Mouse (Mus musculus) left cerebral cortex, postnatal 25 days (tissue): ENCODE results near the gene Tmem60. TPM values are rescaled to one million over a fixed set of nuclear protein-coding genes. Genes with fewer than 3 reads are reported as not detected.

Experiments used
- DNase-seq, 2 experiments: peaks; one replicate each; pipeline ENCODE4 v3.0.0; 2022; ENCODE audit warnings: low spot score in 2 of 2, mixed read lengths in 1 of 2
- intact Hi-C: fragments of 180-260 bp; cut with DNase I; formaldehyde crosslinking; loops from one replicate; pipeline ENCODE4 v1.15.1; 2025
- total RNA-seq, 2 experiments: library from RNA; stranded (reverse); gene quantifications; 2 replicates each; pipeline ENCODE4 v1.2.3; 2021

The Tmem60 gene
- total RNA-seq = 10 to 100 TPM; 23.1 to 23.9 TPM

DNA sequence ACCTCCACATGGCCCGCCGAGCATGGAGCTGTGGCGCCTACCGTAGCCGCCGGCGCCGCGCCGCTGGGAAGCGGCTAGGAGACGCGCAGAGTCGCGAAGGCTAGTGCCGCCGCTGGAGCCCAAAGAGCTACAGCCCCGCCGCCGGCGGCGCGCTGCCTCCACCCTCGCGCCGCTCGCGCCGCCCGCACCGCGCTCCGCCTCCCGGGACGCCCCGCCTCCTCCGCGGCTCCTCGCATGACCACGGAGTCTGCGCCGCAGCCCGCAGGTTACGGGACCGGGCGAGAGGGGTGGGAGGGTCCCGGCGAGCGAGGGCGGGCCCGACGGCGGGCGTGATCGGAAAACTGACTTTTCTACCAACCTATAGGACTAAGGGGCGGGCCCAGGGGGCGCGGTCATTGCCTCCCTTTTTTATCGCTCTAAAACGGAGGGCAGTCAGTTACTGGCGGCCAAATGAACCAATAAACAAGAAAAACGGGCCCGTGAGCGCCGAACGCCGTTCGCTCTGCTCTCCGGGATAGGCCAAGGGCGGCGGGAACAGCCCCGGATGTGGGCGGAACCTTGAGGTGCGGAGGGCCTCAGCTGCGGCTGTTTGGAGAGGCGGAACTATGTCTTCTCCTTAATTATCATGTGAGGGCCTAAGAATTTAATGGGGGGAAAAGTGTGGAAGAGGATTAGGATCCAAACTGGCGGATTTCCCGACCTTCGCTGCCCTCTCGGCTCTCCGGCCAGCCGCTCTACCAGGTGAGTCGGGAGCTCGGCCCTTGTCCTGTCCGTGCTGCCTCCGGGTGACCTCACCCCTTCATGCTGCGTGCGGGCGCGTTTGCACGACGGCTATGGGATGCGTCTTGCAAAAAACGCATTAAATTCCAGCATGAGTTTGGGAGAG lies at the start of gene Tmem60, which contains the start of gene Phtf2:
TSS of gene Tmem60 (plus strand) at position 277 of the 886 bp plus-strand sequence.
TSS of gene Phtf2 (minus strand) at position 210 of the 886 bp plus-strand sequence.
- DNase-seq = peak; percentile 98 to 99
- intact Hi-C loops = loop anchor here (2.0 kb wide), 1 partner anchor 175 kb away; no protein-coding TSS in a partner anchor

DNA sequence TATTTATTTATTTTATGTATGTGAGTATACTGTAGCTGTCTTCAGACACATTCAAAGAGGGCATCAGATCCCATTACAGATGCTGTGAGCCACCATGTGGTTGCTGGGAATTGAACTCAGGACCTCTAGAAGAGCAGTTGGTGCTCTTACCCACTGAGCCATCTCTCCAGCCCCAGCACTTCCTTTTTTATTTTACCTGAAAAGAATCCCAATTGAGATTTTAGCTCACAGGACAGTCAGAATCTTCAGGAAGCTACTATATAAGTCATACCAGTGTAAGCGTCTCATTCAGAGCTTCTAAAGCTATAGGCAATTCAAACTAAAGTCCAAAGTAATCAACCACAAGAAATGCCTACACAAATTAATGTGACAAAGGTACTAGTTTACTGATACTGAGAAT lies 47.6 kb upstream of the Tmem60 start:
- DNase-seq = no peak
- intact Hi-C loops = no loop called here

DNA sequence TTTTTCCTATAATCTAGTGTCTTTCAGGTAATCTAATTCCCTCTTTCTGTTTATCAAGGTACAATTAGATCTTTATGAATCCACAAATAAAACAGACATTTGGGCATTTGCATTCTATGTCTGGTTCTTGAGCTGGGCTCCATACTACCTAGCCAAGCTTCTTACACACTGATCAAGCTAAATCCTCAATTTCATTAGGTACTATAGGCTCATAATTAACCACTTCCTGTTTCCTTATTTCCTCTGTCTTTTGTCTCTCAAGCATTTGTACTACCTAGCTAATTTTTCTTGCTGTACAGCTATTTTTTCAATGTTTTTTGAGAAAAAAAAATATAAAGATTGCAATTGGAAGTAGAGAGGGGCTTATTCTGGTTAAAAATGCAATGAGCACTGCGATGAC lies 44.9 kb upstream of the Tmem60 start:
- no peak for DNase-seq
- intact Hi-C loops = no loop called here

DNA sequence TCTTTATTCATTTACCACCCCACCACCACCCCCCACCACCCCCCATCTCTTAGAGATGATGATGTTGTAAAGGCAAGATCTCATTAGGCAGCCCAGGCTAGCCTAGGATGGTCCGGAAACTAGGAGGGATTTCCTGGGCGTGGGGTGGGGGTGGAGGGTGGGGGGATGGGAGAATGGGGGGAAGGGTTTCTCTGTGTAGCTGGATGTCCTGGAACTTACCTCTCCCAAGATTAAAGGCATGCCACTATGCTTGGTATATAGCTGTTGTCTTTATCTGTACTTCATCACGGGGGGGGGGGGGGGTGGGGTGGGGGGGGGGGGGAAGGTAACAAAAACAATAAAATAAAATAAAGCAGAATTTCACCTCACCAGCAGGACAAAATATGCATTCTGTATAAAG lies 38.6 kb upstream of the Tmem60 start:
- DNase-seq = no peak
- intact Hi-C loops = no loop called here

DNA sequence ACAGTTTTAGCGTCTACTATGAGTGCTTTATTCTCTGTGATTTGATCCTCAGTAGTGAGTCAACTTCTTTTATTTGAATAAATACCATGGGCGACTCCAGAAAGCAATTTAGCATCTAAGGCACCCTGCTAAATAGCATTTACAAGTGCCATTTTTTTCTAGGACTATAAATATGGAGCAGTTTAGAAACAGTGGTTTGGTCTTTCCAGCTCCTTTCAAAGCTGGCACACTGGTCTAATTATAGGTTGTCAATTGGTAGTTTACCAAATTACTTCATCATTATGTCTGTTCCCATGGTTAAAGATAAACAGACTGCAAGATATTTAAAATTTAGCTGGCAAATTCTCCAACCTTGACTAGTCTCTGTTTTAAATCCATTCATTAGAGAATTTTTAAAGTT lies 38.2 kb upstream of the Tmem60 start:
- peak in 1 of 2 experiments; percentile 25 for DNase-seq
- intact Hi-C loops = no loop called here

DNA sequence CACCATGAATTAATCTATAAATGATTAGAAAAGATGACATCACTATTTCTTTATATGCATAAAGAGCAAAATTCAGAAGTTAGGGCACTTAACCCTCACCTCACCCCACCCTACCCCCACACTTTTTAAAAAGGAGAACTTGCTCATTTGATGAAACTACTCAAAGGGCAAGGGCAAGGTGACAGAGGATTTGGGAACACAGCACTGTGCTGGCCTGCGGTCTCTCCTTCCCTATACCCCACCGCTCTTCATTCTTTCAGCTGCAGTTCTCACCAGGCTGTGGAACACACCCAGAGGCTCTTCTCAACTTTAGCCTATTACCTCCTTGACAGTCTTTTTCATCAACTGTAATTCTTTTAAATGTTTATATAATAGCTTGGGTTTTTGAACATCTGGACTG lies 35.0 kb upstream of the Tmem60 start:
- no peak for DNase-seq
- intact Hi-C loops = no loop called here

DNA sequence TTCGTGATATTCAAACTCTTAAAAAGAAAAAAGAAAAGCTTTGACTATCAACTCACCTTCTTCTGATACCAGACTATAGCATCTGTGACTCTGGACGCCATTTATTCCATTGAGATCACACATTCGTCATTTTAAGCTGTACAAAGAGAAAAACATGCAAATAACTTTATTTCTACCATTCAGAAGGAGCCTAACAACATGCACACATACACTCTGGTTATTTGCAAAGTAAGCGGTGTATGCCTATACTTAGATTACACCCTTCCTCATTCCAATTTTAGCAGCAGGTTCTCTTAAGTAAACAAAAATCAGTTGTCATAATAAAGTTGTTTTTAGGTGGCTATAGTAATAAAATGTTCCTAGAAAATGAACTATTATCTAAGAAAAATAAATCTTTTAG lies 26.9 kb upstream of the Tmem60 start:
- intact Hi-C loops = no loop called here

DNA sequence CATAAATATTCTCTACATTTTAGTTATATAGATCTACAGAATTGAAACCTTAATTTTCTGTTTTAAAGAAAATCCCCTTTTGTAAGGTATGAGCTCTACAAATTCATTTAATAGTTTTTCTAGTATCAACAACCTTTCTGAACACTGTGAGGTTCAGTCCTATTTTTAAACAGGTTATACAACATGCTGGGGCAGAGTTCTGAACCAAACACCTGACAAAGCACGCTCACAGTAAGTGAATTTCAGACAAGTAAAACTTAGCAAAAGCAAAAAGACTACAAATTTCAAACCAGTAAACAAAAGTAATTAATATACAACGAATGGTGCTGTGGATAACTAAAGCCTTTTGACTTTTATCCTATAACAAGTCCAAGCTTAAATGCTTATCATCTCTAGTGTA lies 23.6 kb upstream of the Tmem60 start:
- no peak for DNase-seq
- intact Hi-C loops = no loop called here

More for the DNA sequence above, 26.9 kb upstream of the Tmem60 start:
- DNase-seq = no peak

DNA sequence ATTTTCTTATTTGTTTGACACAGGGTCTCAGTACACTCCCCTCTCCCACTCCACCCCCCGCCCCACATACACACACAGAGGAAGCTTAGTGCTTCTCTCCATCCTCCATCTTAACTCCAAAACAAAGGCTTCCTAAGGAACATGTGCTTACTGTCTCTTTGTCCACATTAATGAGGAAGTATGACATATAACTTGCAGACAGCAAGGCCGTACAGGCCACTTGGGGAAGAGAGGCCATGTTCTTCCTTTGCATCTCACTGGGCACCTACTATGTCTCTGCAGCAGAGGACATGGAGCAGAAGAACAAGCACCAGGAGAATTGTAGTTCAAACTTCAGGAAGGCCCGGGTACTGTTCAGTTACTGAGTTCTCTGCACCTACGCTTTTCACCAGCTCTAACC lies 21.4 kb upstream of the Tmem60 start:
- intact Hi-C loops = no loop called here
- no peak for DNase-seq

DNA sequence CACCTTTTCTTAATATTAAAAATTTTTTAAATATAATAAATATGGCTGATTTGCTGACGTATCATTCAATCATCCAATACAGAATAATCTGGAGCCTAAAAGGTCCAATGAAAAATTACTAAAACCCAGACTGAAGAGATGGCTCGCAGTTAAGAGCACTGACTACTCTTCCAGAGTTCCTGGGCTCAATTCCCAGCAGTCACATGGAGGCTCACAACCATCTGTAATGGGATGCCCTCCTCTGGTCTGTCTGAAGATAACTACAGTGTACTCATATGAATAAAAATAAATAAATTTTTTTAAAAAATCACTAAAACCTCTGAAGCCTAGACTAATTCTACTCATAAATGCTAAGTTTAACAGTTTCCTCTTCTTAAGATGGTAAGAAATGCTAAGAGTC lies 20.1 kb upstream of the Tmem60 start:
- intact Hi-C loops = no loop called here
- no peak for DNase-seq

DNA sequence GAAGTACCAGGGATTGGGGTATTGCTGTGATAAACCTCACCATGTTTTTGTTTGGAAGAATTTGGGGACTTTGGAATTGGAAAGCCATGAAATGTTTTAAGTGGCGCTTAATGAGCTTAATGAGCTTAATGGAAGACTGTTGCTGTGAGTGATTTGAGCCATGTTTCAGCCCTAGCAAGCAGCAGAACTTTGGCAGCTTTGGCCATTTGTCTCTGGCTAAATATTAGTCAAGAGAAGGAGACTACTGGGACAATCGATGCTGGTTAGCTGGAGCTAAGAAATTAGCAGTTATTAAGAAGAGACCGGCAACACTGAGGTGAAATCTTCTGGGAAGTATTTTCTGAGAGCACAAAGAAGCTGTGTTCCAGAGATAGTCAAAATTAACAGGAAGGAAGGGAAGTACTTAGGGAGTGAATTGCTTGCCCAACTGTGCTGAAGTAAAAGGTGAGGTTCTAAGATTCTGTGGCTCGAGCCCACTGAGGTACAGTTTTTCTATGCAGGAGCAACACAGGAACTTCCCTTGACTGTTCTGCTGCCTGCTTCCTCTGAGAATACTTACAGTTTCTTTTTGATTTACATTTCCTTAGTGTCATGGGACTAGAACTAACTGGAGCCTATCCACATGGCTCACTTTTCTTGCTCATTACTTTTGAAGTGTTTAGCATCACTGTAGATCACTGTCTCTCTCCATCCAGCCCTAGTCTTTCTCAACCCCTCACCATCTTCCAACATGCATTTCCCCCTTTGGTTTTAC lies 17.6 kb upstream of the Tmem60 start:
- intact Hi-C loops = no loop called here
- no peak for DNase-seq

DNA sequence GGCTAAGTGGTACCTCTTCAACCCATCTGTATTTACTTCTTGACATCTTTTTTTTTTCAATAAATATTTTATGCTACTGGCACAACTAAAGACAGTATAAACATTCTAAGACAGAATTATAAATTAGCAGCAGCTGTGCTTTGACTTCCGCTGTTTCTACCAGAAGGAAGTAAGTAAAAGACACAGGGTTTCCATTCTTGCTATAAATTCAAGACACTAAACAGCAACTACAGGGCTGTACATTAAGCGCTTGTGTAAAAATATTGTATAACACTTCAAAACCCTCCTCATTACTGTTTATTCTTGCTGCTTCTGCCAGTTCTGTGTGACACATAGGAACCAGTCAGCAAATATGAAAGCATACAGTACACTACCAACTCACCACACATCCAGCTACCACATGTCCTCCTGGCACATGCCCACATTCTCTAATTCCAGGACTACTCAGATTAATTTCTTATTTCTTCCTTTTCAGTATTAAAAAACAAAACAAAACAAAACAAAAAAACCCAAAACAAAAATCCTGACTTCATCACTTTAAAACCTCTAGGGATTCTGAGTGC lies 16.7 kb upstream of the Tmem60 start:
- no peak for DNase-seq
- intact Hi-C loops = no loop called here

DNA sequence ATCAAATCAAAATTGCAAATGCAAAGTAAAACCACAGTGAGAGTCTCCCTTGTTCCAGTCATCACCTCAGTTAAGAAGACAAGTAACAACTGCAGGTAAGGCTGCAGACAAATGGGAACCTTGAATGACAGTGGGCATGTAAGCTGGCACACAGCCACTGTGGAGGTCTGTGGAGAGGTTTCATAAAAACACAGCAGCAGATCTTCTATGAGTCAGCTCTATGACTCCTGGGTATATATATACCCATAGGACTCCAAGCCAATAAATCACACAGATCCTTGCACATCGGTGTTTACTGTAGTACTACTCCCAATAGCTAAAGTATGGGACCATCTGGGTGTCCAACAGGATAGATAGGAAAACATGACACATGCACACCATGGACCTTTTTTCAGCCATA lies 8.8 kb upstream of the Tmem60 start:
- intact Hi-C loops = no loop called here
- no peak for DNase-seq

DNA sequence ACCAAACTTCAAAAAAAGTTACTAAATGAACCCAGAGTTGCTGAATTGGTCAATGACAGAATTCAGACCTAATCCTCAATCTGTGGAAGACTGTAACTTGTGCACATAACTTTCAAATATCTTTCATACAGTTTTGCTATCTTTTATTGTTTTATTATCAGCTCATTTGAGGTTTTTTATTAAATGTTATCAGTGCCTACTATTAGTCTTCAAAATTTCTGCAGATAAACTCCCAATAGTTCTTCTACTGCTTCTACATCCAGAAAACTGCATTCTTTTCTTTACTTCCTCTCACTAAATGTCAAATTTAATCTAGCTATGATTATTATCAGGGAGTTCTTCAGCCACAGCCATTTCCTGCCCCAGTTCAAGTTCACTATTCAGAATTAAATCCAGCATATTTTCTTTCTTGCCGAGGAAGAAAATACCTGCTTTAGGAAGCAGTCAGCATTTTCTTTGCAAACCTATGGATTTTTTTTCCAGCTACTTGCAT lies 5.0 kb upstream of the Tmem60 start:
- intact Hi-C loops = no loop called here
- no peak for DNase-seq

DNA sequence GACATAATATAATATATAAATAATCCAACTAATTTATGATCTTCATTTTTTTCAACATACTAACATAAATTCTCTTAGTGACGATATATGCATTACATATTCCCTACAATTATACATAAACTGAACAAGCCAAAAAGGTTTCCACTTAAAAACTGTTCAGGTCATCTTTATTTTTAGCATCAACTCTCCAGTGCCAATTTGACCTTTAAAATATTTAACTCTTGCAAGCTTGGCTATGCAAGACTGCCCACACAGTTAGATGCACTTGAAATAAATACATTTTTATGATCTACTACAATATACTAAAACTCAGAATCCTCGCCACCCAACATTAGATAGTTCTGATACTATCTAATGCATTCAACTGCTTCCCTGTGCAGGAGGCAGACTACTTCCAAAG lies 1.6 kb upstream of the Tmem60 start:
- intact Hi-C loops = no loop called here
- no peak for DNase-seq

DNA sequence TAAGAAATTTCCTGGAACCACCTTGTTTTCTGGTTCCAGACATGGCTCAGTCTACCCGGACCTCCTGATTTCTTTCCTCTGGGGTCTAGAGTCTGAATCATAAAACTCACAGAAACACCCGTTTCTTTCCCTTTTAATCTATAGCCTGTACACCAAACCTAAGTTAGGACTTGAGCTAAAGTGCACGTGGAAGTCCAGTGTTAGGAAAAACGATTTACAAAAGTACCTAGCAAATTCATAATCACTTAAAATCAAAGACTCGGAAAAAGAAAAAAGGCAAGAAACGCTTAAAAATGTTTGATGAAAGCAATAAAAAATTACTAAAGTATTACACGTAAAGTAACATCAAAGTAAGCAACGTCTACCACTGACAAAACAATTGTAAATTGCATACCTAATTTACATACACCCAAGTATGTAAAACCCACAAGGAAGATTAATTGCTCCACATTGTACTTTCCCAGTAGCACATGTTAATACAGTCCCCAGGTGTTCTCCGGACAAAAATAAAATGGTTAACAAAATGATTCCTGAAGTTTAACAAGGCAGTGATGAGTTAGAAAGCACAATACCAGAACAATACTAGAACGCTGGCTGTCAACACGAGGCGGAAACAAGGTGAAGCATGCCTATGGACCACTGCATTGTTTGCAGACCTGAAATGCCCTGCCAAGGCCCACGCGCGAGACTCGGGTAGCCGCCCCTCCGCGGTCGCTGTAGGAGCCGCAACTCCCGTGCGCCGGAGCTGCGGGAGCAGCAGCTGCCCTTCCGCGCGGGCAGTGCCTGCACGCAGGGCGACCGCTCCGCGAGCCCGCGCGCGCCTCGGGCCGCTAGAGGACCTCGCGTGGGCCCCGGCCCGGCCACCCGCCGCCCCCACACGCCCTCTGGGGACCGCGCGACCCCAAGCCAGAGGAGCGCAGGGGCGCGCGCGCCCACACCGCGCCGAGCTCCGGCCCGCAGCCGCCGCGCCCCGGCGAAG lies 905 bp upstream of the Tmem60 start:
- intact Hi-C loops = no loop called here
- peak; percentile 33 to 51 for DNase-seq

DNA sequence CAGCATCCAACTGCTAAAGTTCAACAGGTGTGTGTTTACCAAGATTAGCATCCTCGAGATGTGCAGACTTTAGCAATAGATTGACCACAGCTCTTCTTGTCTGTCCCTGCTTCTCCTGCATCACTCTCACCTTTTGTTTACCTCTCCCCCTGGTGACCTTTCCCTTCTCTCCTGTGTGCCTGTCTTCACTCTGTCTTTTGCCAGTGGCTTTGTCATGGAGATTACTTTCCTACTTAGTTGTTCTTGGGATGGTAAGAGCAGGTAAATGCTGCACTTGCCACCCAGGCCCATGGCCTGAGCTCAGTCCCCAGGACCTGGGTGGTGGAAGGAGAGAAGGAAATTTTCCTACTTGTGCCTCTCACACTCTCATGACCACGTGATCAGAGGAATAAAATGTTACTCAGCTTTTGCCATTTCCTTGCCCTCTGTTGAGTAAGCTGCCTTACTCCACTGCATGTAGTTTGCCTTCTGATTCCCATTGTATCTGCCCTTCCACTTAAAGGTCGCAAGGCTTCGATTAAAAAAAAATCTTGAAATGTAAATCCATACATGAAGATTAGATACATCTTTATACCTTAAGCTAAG lies 2.1 kb downstream of the Tmem60 start:
- no peak for DNase-seq

DNA sequence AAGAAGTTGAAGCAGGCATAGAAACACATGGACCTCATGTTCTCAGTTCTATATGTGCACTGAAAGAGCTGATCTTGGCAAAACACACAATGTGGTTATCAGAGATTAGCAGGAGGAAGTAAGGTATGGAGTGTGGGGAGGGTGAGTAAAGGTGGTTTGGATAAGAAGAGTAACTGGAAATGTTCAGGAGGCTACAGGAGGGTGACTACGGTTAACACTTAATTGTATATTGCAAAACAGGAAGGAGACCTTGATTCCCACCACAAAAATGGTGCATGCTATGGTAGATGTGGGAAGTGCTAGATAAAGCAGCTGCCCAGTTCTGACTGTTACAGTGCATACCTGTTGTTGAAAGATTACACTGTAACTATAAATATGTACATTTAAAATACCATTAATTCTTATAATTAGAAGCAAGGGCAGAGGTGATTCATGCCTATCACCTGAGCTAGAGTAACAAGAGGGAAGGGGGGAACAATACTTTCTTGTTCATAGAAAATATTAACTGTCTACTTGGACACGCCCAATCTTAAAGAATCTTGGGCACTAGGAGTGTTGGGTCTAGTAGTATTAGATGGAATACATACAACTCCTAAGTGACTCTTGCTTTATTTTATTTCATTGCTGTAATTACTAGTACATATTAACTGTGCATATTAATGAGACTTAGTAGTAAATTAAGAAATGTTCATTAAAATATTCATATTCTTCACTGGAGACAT lies 15.6 kb downstream of the Tmem60 start:
- intact Hi-C loops = no loop called here
- no peak for DNase-seq

More for the DNA sequence above, 2.1 kb downstream of the Tmem60 start:
- intact Hi-C loops = no loop called here
